Mouse (Mus musculus): ENCODE measurements around the gene Dek. TPM values are rescaled to one million over a fixed set of nuclear protein-coding genes. Genes with fewer than 3 reads are reported as not detected.

Gene Dek
- 12.8 and 17.6 TPM in 2 replicates for polyA plus RNA-seq (2012; rRNA removed)

GRCm38 (mm10) chr13:47105711-47106579 is at the start of gene Dek:
TSS of gene Dek (minus strand) at chr13:47106201.
- TF ChIP-seq CTCF (conservative IDR thresholded peaks at IDR 0.05; ENCODE audit: insufficient read depth, insufficient read length, low read depth, low read length) (0 out of 2 replicates have a peak, but pooled peaks have one; percentile 19), POLR2A (IDR thresholded peaks at IDR 0.05; ENCODE audit: low read depth, low read length) (peak; percentile 12)
- Histone ChIP-seq H3K4me1 (ENCODE audit: control insufficient read depth, insufficient read depth, low read length) (peaks cover 6% of the 10 kb centered on the region; the same call in 1 of the 2 replicates), H3K4me3 (ENCODE audit: insufficient read depth, low read depth, low read length) (peak within 1 kb of the TSS; percentile 89), H3K27ac (ENCODE audit: insufficient read depth, low read depth, low read length) (peak within 1 kb of the TSS; percentile 72), H3K27me3 (replicated peaks; ENCODE audit: control insufficient read depth, insufficient read depth, low read length) (no peaks in the 10 kb centered on the region), H3K36me3 (ENCODE audit: control insufficient read depth, insufficient read depth, low read length) (no peaks in the 10 kb centered on the region)
- peak; percentile 93 for DNase-seq
- WGBS = under 1% methylated on average over 129 of the region's 129 CpGs

- Histone ChIP-seq H3K36me3 (ENCODE audit: control insufficient read depth, insufficient read depth, low read length) (no peaks in the 10 kb centered on the region), H3K4me1 (ENCODE audit: control insufficient read depth, insufficient read depth, low read length) (no peaks in the 10 kb centered on the region), H3K27me3 (replicated peaks; ENCODE audit: control insufficient read depth, insufficient read depth, low read length) (no peaks in the 10 kb centered on the region), H3K4me3 (ENCODE audit: insufficient read depth, low read depth, low read length) (no peak overlapping the region), H3K27ac (ENCODE audit: insufficient read depth, low read depth, low read length) (no peak overlapping the region)
- WGBS = 57% methylated on average over 4 of the region's 4 CpGs
- no peak for DNase-seq
- TF ChIP-seq CTCF (conservative IDR thresholded peaks at IDR 0.05; ENCODE audit: insufficient read depth, insufficient read length, low read depth, low read length) (no peak), POLR2A (IDR thresholded peaks at IDR 0.05; ENCODE audit: low read depth, low read length) (no peak)
These were observed 48.9 kb upstream of the Dek start for GRCm38 (mm10) chr13:47154866-47155265.

GRCm38 (mm10) chr13:47153206-47153605 is 47.2 kb upstream of the Dek start:
- H3K4me3 ChIP-seq (ENCODE audit: insufficient read depth, low read depth, low read length) = no peak overlapping the region
- TF ChIP-seq POLR2A (IDR thresholded peaks at IDR 0.05; ENCODE audit: low read depth, low read length) (no peak), CTCF (conservative IDR thresholded peaks at IDR 0.05; ENCODE audit: insufficient read depth, insufficient read length, low read depth, low read length) (no peak)
- H3K27me3 ChIP-seq (replicated peaks; ENCODE audit: control insufficient read depth, insufficient read depth, low read length) = no peaks in the 10 kb centered on the region
- no peaks in the 10 kb centered on the region for H3K36me3 ChIP-seq (ENCODE audit: control insufficient read depth, insufficient read depth, low read length)
- WGBS = 84% methylated on average over 5 of the region's 5 CpGs
- no peak for DNase-seq
- no peaks in the 10 kb centered on the region for H3K4me1 ChIP-seq (ENCODE audit: control insufficient read depth, insufficient read depth, low read length)
- no peak overlapping the region for H3K27ac ChIP-seq (ENCODE audit: insufficient read depth, low read depth, low read length)

GRCm38 (mm10) chr13:47152390-47152789 is 46.4 kb upstream of the Dek start:
- Histone ChIP-seq H3K36me3 (ENCODE audit: control insufficient read depth, insufficient read depth, low read length) (no peaks in the 10 kb centered on the region), H3K4me3 (ENCODE audit: insufficient read depth, low read depth, low read length) (no peak overlapping the region), H3K27me3 (replicated peaks; ENCODE audit: control insufficient read depth, insufficient read depth, low read length) (no peaks in the 10 kb centered on the region), H3K4me1 (ENCODE audit: control insufficient read depth, insufficient read depth, low read length) (no peaks in the 10 kb centered on the region), H3K27ac (ENCODE audit: insufficient read depth, low read depth, low read length) (no peak overlapping the region)
- DNase-seq = peak; percentile 60
- 41% methylated on average over 7 of the region's 7 CpGs for WGBS
- TF ChIP-seq POLR2A (IDR thresholded peaks at IDR 0.05; ENCODE audit: low read depth, low read length) (no peak), CTCF (conservative IDR thresholded peaks at IDR 0.05; ENCODE audit: insufficient read depth, insufficient read length, low read depth, low read length) (peak; percentile 68)

- H3K27ac ChIP-seq (ENCODE audit: insufficient read depth, low read depth, low read length) = no peak overlapping the region
- no peak for DNase-seq
- H3K4me1 ChIP-seq (ENCODE audit: control insufficient read depth, insufficient read depth, low read length) = no peaks in the 10 kb centered on the region
- no peaks in the 10 kb centered on the region for H3K36me3 ChIP-seq (ENCODE audit: control insufficient read depth, insufficient read depth, low read length)
- TF ChIP-seq POLR2A (IDR thresholded peaks at IDR 0.05; ENCODE audit: low read depth, low read length) (no peak), CTCF (conservative IDR thresholded peaks at IDR 0.05; ENCODE audit: insufficient read depth, insufficient read length, low read depth, low read length) (no peak)
- no peaks in the 10 kb centered on the region for H3K27me3 ChIP-seq (replicated peaks; ENCODE audit: control insufficient read depth, insufficient read depth, low read length)
- WGBS = 94% methylated on average over 14 of the region's 14 CpGs
- H3K4me3 ChIP-seq (ENCODE audit: insufficient read depth, low read depth, low read length) = no peak overlapping the region
These were observed 45.1 kb upstream of the Dek start for GRCm38 (mm10) chr13:47151060-47151459.

GRCm38 (mm10) chr13:47149993-47150392 is 44.0 kb upstream of the Dek start:
- no peak overlapping the region for H3K4me3 ChIP-seq (ENCODE audit: insufficient read depth, low read depth, low read length)
- no peaks in the 10 kb centered on the region for H3K4me1 ChIP-seq (ENCODE audit: control insufficient read depth, insufficient read depth, low read length)
- H3K27me3 ChIP-seq (replicated peaks; ENCODE audit: control insufficient read depth, insufficient read depth, low read length) = no peaks in the 10 kb centered on the region
- TF ChIP-seq POLR2A (IDR thresholded peaks at IDR 0.05; ENCODE audit: low read depth, low read length) (no peak), CTCF (conservative IDR thresholded peaks at IDR 0.05; ENCODE audit: insufficient read depth, insufficient read length, low read depth, low read length) (no peak)
- 91% methylated on average over 10 of the region's 10 CpGs for WGBS
- H3K36me3 ChIP-seq (ENCODE audit: control insufficient read depth, insufficient read depth, low read length) = no peaks in the 10 kb centered on the region
- H3K27ac ChIP-seq (ENCODE audit: insufficient read depth, low read depth, low read length) = no peak overlapping the region
- DNase-seq = no peak

GRCm38 (mm10) chr13:47148573-47148972 is 42.6 kb upstream of the Dek start:
- no peaks in the 10 kb centered on the region for H3K4me1 ChIP-seq (ENCODE audit: control insufficient read depth, insufficient read depth, low read length)
- H3K4me3 ChIP-seq (ENCODE audit: insufficient read depth, low read depth, low read length) = no peak overlapping the region
- 53% methylated on average over 11 of the region's 11 CpGs for WGBS
- H3K27me3 ChIP-seq (replicated peaks; ENCODE audit: control insufficient read depth, insufficient read depth, low read length) = no peaks in the 10 kb centered on the region
- no peaks in the 10 kb centered on the region for H3K36me3 ChIP-seq (ENCODE audit: control insufficient read depth, insufficient read depth, low read length)
- H3K27ac ChIP-seq (ENCODE audit: insufficient read depth, low read depth, low read length) = no peak overlapping the region
- DNase-seq = no peak
- no peak for TF ChIP-seq CTCF (conservative IDR thresholded peaks at IDR 0.05; ENCODE audit: insufficient read depth, insufficient read length, low read depth, low read length)
- TF ChIP-seq POLR2A (IDR thresholded peaks at IDR 0.05; ENCODE audit: low read depth, low read length) = no peak

All from kidney, adult 2 months (tissue).